Comparison of ENCODE assay signal across 28 mouse cellular contexts in the genomic region with DNA sequence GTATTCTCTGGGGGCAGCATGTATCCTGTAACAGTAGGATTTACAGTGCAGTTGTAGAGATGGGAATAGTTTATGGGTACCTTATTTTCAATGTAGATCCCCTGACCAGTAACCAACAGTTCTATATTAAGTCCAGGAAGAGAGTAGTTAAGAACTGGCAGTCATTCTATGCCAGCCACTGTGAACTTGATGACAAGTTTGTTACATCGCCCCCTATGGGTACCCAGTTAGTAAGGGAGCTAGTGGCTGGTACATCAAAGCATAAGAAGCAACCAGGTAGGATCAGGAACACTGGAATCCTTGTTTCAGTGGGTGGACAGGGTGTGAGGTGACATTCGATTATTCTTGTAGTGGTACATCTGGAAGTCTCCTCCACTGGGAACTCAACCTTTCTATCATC. TPM values are rescaled to one million over a fixed set of nuclear protein-coding genes. Genes with fewer than 3 reads are reported as not detected.
DNase-seq lines count a peak whose midpoint lies in the region; ATAC-seq and TF ChIP-seq lines count a peak whose summit lies in the region.
"Had no signal": no experiment of that assay in that cellular context is flagged by ENCODE, and none has a peak within 500 bp of the region (broad histone marks: within the 10 kb centered on the region; RNA-seq: fewer than 3 reads in every experiment).

No protein-coding gene starts in this region.

- H3K36me3 ChIP-seq in E14TG2a.4 (ENCODE audit: insufficient read depth, low read length) (peaks cover 15% of the 10 kb centered on the region), ES-Bruce4 (ENCODE audit: control insufficient read depth, insufficient read depth, low read length, poor library complexity, severe bottlenecking) (0 out of 2 replicates have a peak, but pooled peaks cover 3% of the 10 kb centered on the region), ES-E14 (ENCODE audit: control insufficient read depth, insufficient read depth, low read length, poor library complexity, severe bottlenecking) (no peaks in the 10 kb centered on the region)
- no peaks in the 10 kb centered on the region for H3K36me3 ChIP-seq in midbrain, embryonic 11.5 days (ENCODE audit: control insufficient read depth, insufficient read depth, low read length)
- no peaks in the 10 kb centered on the region for H3K36me3 ChIP-seq in hindbrain, embryonic 12.5 days
- H3K36me3 ChIP-seq: embryonic facial prominence, embryonic 10.5 days; embryonic facial prominence, embryonic 12.5 days; forebrain, embryonic 15.5 days had no signal

- no peak for TF ChIP-seq POLR2A in ES-Bruce4 (IDR thresholded peaks at IDR 0.05; ENCODE audit: insufficient read depth, low read length)

- TF ChIP-seq CTCF in E14TG2a.4 (conservative IDR thresholded peaks at IDR 0.05; ENCODE audit: low read length), result peak; percentile 13; the same call in 1 of the 2 replicates
- TF ChIP-seq CTCF in ES-Bruce4 (IDR thresholded peaks at IDR 0.05; ENCODE audit: low read depth, low read length), result no peak

- 74% methylated on average over 2 of the region's 2 CpGs for WGBS in midbrain, embryonic 11.5 days
- 79% methylated on average over 2 of the region's 2 CpGs for WGBS in hindbrain, embryonic 12.5 days

- H3K9ac ChIP-seq in ES-Bruce4 (ENCODE audit: low read depth, poor library complexity, severe bottlenecking) (no peak overlapping the region), ES-E14 (ENCODE audit: insufficient read depth, low read depth, low read length, poor library complexity, severe bottlenecking) (no peak overlapping the region)
- H3K9ac ChIP-seq in midbrain, embryonic 11.5 days (ENCODE audit: low read length), result no peak overlapping the region
- no peak overlapping the region for H3K9ac ChIP-seq in hindbrain, embryonic 12.5 days
- H3K9ac ChIP-seq: embryonic facial prominence, embryonic 12.5 days; forebrain, embryonic 13.5 days; forebrain, embryonic 15.5 days; forebrain, postnatal 0 days had no signal

- H3K4me1 ChIP-seq in E14TG2a.4 (replicated peaks; ENCODE audit: low read depth, low read length) (peaks cover 45% of the 10 kb centered on the region), ES-Bruce4 (ENCODE audit: control insufficient read depth, insufficient read depth, low read length) (peaks cover 4% of the 10 kb centered on the region), ES-E14 (ENCODE audit: control insufficient read depth in 2 of 2, insufficient read depth in 2 of 2, low read length in 2 of 2, poor library complexity in 1 of 2) (peaks cover 0 to 5% of the 10 kb centered on the region in 2 experiments; a peak in 3 of 4 replicates)
- H3K4me1 ChIP-seq in midbrain, embryonic 11.5 days (ENCODE audit: control insufficient read depth, insufficient read depth, low read length), result no peaks in the 10 kb centered on the region
- no peaks in the 10 kb centered on the region for H3K4me1 ChIP-seq in hindbrain, embryonic 12.5 days
- H3K4me1 ChIP-seq: embryonic facial prominence, embryonic 10.5 days; embryonic facial prominence, embryonic 12.5 days; forebrain, embryonic 13.5 days; forebrain, embryonic 15.5 days had no signal

- no peak overlapping the region for H3K4me2 ChIP-seq in midbrain, embryonic 11.5 days
- H3K4me2 ChIP-seq in hindbrain, embryonic 12.5 days (replicated peaks), result no peak overlapping the region
- H3K4me2 ChIP-seq: embryonic facial prominence, embryonic 12.5 days; forebrain, embryonic 13.5 days; forebrain, embryonic 15.5 days had no signal

- DNase-seq in ES-E14 (ENCODE audit: low read depth, low spot score) (peak; percentile 26), ZHBTc4 (ENCODE audit: low read depth, low spot score) (peak; percentile 54)
- DNase-seq in left cerebral cortex, adult 8-10 months (ENCODE audit: low spot score in 2 of 2), result no peak
- no peak for DNase-seq in midbrain, embryonic 11.5 days (ENCODE audit: low spot score, missing footprints)
- DNase-seq: adrenal gland, adult 2 months; adrenal gland, postnatal 10 days; adrenal gland, postnatal 25 days; cerebellum, adult 11 months; cerebellum, adult 18-20 months; cerebellum, adult 8-10 months; cerebellum, adult 9-11 months; cerebellum, postnatal 14 days; cerebellum, postnatal 36 days; forebrain, postnatal 0 days had no signal

- ATAC-seq in midbrain, embryonic 11.5 days (ENCODE audit: low FRiP score), result no peak
- no peak for ATAC-seq in hindbrain, embryonic 12.5 days (ENCODE audit: low FRiP score)
- ATAC-seq: forebrain, embryonic 13.5 days; forebrain, embryonic 15.5 days; forebrain, postnatal 0 days had no signal

- H3K9me3 ChIP-seq in E14TG2a.4 (ENCODE audit: low read length) (peaks cover 19% of the 10 kb centered on the region), ES-Bruce4 (replicated peaks; ENCODE audit: control insufficient read depth, insufficient read depth, low read length, poor library complexity, severe bottlenecking) (peaks cover 5% of the 10 kb centered on the region; the same call in 1 of the 2 replicates), ES-E14 (ENCODE audit: control insufficient read depth, insufficient read depth, low read depth, low read length) (no peaks in the 10 kb centered on the region)
- H3K9me3 ChIP-seq in midbrain, embryonic 11.5 days (ENCODE audit: control insufficient read depth, low read length), result no peaks in the 10 kb centered on the region
- H3K9me3 ChIP-seq in hindbrain, embryonic 12.5 days (replicated peaks), result no peaks in the 10 kb centered on the region
- H3K9me3 ChIP-seq: embryonic facial prominence, embryonic 10.5 days; embryonic facial prominence, embryonic 12.5 days; forebrain, embryonic 13.5 days; forebrain, embryonic 15.5 days had no signal

- H3K27me3 ChIP-seq in E14TG2a.4 (ENCODE audit: insufficient read depth, low read length) (no peaks in the 10 kb centered on the region), ES-Bruce4 (ENCODE audit: control insufficient read depth, insufficient read depth, low read length, poor library complexity, severe bottlenecking) (no peaks in the 10 kb centered on the region)
- no peaks in the 10 kb centered on the region for H3K27me3 ChIP-seq in midbrain, embryonic 11.5 days (ENCODE audit: control insufficient read depth, insufficient read depth, low read length)
- H3K27me3 ChIP-seq in hindbrain, embryonic 12.5 days, result no peaks in the 10 kb centered on the region
- H3K27me3 ChIP-seq: embryonic facial prominence, embryonic 12.5 days; forebrain, embryonic 13.5 days; forebrain, embryonic 15.5 days had no signal

- H3K4me3 ChIP-seq in E14TG2a.4 (replicated peaks; ENCODE audit: low read length) (no peak overlapping the region), ES-Bruce4 (ENCODE audit: low read depth, low read length) (no peak overlapping the region), ES-E14 (ENCODE audit: insufficient read depth in 1 of 2, low read depth in 1 of 2, low read length in 2 of 2, poor library complexity in 1 of 2, severe bottlenecking in 1 of 2) (no peak overlapping the region)
- no peak overlapping the region for H3K4me3 ChIP-seq in midbrain, embryonic 11.5 days (ENCODE audit: low read depth, low read length)
- no peak overlapping the region for H3K4me3 ChIP-seq in hindbrain, embryonic 12.5 days
- H3K4me3 ChIP-seq: embryonic facial prominence, embryonic 10.5 days; embryonic facial prominence, embryonic 12.5 days; forebrain, embryonic 13.5 days; forebrain, embryonic 15.5 days had no signal

- H3K27ac ChIP-seq in ES-Bruce4 (ENCODE audit: insufficient read depth, low read length), result peak overlapping the region; percentile 28; the same call in 1 of the 2 replicates
- H3K27ac ChIP-seq in ES-E14 (ENCODE audit: insufficient read depth, low read depth, low read length, poor library complexity, severe bottlenecking), result no peak overlapping the region; the same call in 1 of the 2 replicates
- H3K27ac ChIP-seq in midbrain, embryonic 11.5 days (ENCODE audit: low read depth, low read length), result no peak overlapping the region
- H3K27ac ChIP-seq in hindbrain, embryonic 12.5 days, result no peak overlapping the region
- H3K27ac ChIP-seq: embryonic facial prominence, embryonic 10.5 days; embryonic facial prominence, embryonic 12.5 days; forebrain, embryonic 13.5 days; forebrain, embryonic 15.5 days had no signal

- in situ Hi-C loops in ES-E14 (cut with MboI; ENCODE audit: low sequenced_read_pairs in 2 of 2, unreplicated experiment in 2 of 2), result no loop called here

- TF ChIP-seq EP300 in ES-Bruce4 (IDR thresholded peaks at IDR 0.05; ENCODE audit: insufficient read depth, low read depth, low read length), result no peak

TF ChIP-seq in ES-E14, 5 proteins besides CTCF, POLR2A, EP300 and RAD21 (continues in another document):
- TF ChIP-seq MAFK (IDR thresholded peaks at IDR 0.05; ENCODE audit: insufficient read depth, low read depth, low read length), result no peak

RNA-seq across cellular contexts. Expression of a gene that starts 14.6 kb away (rescaled TPM):
- not detected in 2 replicates for polyA plus RNA-seq in ES-Bruce4 (2011; ENCODE audit: insufficient read depth, insufficient read length, low read depth, missing spikeins)
- 2.7 and 9.3 TPM in 2 replicates for total RNA-seq in ES-E14 (2012; rRNA removed)
- not detected for total RNA-seq in left cerebral cortex, adult 8-10 months (2022)
- not detected in 2 replicates for polyA plus RNA-seq in midbrain, embryonic 11.5 days (2014; fragmentation: Nextera tagmentation; extraction: Ambion mirVana)
- not detected in 2 replicates for polyA plus RNA-seq in hindbrain, embryonic 12.5 days (2016; fragmentation: Nextera tagmentation; extraction: Ambion mirVana)
- total RNA-seq: adrenal gland, adult 2 months; adrenal gland, postnatal 10 days; adrenal gland, postnatal 25 days; adrenal gland, postnatal 4 days; common myeloid progenitor, adult 5-6 weeks; forebrain, postnatal 0 days; MEL had no signal
- polyA plus RNA-seq: adrenal gland, adult 2 months; brain, embryonic 14.5 days; C2C12; embryonic facial prominence, embryonic 10.5 days; embryonic facial prominence, embryonic 12.5 days; embryonic facial prominence, embryonic 14.5 days; forebrain, embryonic 11.5 days; forebrain, embryonic 13.5 days; forebrain, embryonic 15.5 days; forebrain, postnatal 0 days had no signal

RNA-seq across cellular contexts. Expression of a gene that starts 24.1 kb away (rescaled TPM):
- polyA plus RNA-seq in ES-Bruce4 (2011; ENCODE audit: insufficient read depth, insufficient read length, low read depth, missing spikeins), result 0.76 and 1.4 TPM in 2 replicates
- 3.1 and 16.5 TPM in 2 replicates for total RNA-seq in ES-E14 (2012; rRNA removed)
- total RNA-seq in left cerebral cortex, adult 8-10 months (2022), result not detected
- not detected in 2 replicates for polyA plus RNA-seq in midbrain, embryonic 11.5 days (2014; fragmentation: Nextera tagmentation; extraction: Ambion mirVana)
- polyA plus RNA-seq in hindbrain, embryonic 12.5 days (2016; fragmentation: Nextera tagmentation; extraction: Ambion mirVana), result not detected in 2 replicates
- total RNA-seq: adrenal gland, adult 2 months; adrenal gland, postnatal 10 days; adrenal gland, postnatal 25 days; adrenal gland, postnatal 4 days; common myeloid progenitor, adult 5-6 weeks; forebrain, postnatal 0 days; MEL had no signal
- polyA plus RNA-seq: adrenal gland, adult 2 months; brain, embryonic 14.5 days; C2C12; embryonic facial prominence, embryonic 10.5 days; embryonic facial prominence, embryonic 12.5 days; embryonic facial prominence, embryonic 14.5 days; forebrain, embryonic 11.5 days; forebrain, embryonic 13.5 days; forebrain, embryonic 15.5 days; forebrain, postnatal 0 days had no signal

RNA-seq across cellular contexts. Expression of a gene that starts 28.5 kb away (rescaled TPM):
- not detected in 2 replicates for polyA plus RNA-seq in ES-Bruce4 (2011; ENCODE audit: insufficient read depth, insufficient read length, low read depth, missing spikeins)
- not detected in 2 replicates for total RNA-seq in ES-E14 (2012; rRNA removed)
- total RNA-seq in left cerebral cortex, adult 8-10 months (2022), result not detected
- polyA plus RNA-seq in midbrain, embryonic 11.5 days (2014; fragmentation: Nextera tagmentation; extraction: Ambion mirVana), result not detected in 2 replicates
- polyA plus RNA-seq in hindbrain, embryonic 12.5 days (2016; fragmentation: Nextera tagmentation; extraction: Ambion mirVana), result not detected in 2 replicates
- total RNA-seq: adrenal gland, adult 2 months; adrenal gland, postnatal 10 days; adrenal gland, postnatal 25 days; adrenal gland, postnatal 4 days; common myeloid progenitor, adult 5-6 weeks; forebrain, postnatal 0 days; MEL had no signal
- polyA plus RNA-seq: adrenal gland, adult 2 months; brain, embryonic 14.5 days; C2C12; embryonic facial prominence, embryonic 10.5 days; embryonic facial prominence, embryonic 12.5 days; embryonic facial prominence, embryonic 14.5 days; forebrain, embryonic 11.5 days; forebrain, embryonic 13.5 days; forebrain, embryonic 15.5 days; forebrain, postnatal 0 days had no signal

RNA-seq across cellular contexts. Expression of a gene that starts 49.3 kb away (rescaled TPM):
- polyA plus RNA-seq in ES-Bruce4 (2011; ENCODE audit: insufficient read depth, insufficient read length, low read depth, missing spikeins), result not detected in 2 replicates
- 1.2 and 1.9 TPM in 2 replicates for total RNA-seq in ES-E14 (2012; rRNA removed)
- total RNA-seq in left cerebral cortex, adult 8-10 months (2022), result not detected
- polyA plus RNA-seq in midbrain, embryonic 11.5 days (2014; fragmentation: Nextera tagmentation; extraction: Ambion mirVana), result not detected in 2 replicates
- polyA plus RNA-seq in hindbrain, embryonic 12.5 days (2016; fragmentation: Nextera tagmentation; extraction: Ambion mirVana), result not detected in 2 replicates
- total RNA-seq: adrenal gland, adult 2 months; adrenal gland, postnatal 10 days; adrenal gland, postnatal 25 days; adrenal gland, postnatal 4 days; common myeloid progenitor, adult 5-6 weeks; forebrain, postnatal 0 days; MEL had no signal
- polyA plus RNA-seq: adrenal gland, adult 2 months; brain, embryonic 14.5 days; C2C12; embryonic facial prominence, embryonic 10.5 days; embryonic facial prominence, embryonic 12.5 days; embryonic facial prominence, embryonic 14.5 days; forebrain, embryonic 11.5 days; forebrain, embryonic 13.5 days; forebrain, embryonic 15.5 days; forebrain, postnatal 0 days had no signal

RNA-seq across cellular contexts. Expression of a gene that starts 52.2 kb away (rescaled TPM):
- polyA plus RNA-seq in ES-Bruce4 (2011; ENCODE audit: insufficient read depth, insufficient read length, low read depth, missing spikeins), result not detected in 2 replicates
- not detected in 2 replicates for total RNA-seq in ES-E14 (2012; rRNA removed)
- total RNA-seq in left cerebral cortex, adult 8-10 months (2022), result not detected
- polyA plus RNA-seq in midbrain, embryonic 11.5 days (2014; fragmentation: Nextera tagmentation; extraction: Ambion mirVana), result not detected in 2 replicates
- polyA plus RNA-seq in hindbrain, embryonic 12.5 days (2016; fragmentation: Nextera tagmentation; extraction: Ambion mirVana), result 0.12 TPM in 1 of 2 replicates, not detected in the other
- total RNA-seq: adrenal gland, adult 2 months; adrenal gland, postnatal 10 days; adrenal gland, postnatal 25 days; adrenal gland, postnatal 4 days; common myeloid progenitor, adult 5-6 weeks; forebrain, postnatal 0 days; MEL had no signal
- polyA plus RNA-seq: adrenal gland, adult 2 months; brain, embryonic 14.5 days; C2C12; forebrain, embryonic 15.5 days had no signal

Comparison
In these comparisons a context has a peak if more than half of its experiments do, and no peak if none do; other contexts are left out.
1. DNase-seq: peak in ES-E14 (single experiment) and ZHBTc4 (single experiment); none in left cerebral cortex, adult 8-10 months (0 of 2) and midbrain, embryonic 11.5 days (single experiment).